Mouse (Mus musculus): ENCODE data around the gene Btbd35f15.
"Not testable (repeated sequence)": the region's sequence is repeated elsewhere in the genome, so short reads cannot be mapped to it uniquely, and the experiment has no call there.

Gene Btbd35f15

DNA sequence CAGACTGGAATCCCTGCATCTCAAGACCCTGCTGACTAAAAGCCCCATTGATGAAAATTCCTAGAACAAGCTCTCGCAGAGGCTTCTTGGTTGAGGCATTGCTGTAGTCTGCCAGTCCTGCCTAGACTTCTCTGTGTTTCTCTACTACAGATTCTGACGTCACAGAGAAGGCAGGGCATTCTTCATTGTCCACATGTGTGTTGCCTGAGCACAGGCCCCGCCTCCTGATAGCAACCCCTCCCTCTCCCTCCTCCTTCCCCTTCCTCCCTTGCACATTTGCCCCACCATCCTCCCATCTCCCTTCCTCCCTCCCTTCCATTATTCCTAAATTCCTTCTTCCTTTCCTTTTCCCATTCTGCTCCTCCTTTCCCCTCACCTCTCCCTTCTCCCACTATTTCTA, at the start of gene Btbd35f15:
Gene Btbd35f15, minus strand, starts transcription at position 101 of the 400 bp plus-strand sequence.
- DNase-seq (ENCODE audit: low spot score) = not testable (repeated sequence)

Data from testis, postnatal 14 days (tissue).